Mouse (Mus musculus): ENCODE results near the gene Rtca. TPM values are rescaled to one million over a fixed set of nuclear protein-coding genes. Genes with fewer than 3 reads are reported as not detected.

Gene Rtca
- total RNA-seq, 1 experiment = 50.4 TPM

DNA sequence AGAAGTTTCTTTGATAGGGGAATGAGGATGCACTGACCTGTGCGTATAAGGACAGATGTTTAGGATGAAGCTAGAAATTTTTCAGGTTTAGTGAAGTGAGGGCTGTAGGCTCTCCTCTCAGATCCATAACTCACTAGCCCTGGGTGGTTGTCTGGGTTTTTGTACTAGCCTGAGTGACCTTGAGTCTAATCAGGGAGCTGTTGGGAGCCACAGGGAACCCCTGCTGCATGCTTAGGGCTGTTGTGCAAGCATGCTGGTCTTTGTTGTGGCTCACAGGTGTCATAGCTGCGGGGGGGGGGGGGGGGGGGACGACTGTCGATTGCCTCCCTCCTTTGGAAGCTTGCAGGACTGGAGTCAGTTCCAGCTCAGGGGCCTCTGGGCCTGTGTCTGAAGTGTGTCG is 21.7 kb upstream of the Rtca start:
- TF ChIP-seq ZNF384 (IDR thresholded peaks at IDR 0.05; ENCODE audit: low read depth, low read length) (no peak), CHD2 (IDR thresholded peaks at IDR 0.05; ENCODE audit: low read depth, low read length) (no peak), ZC3H11A (IDR thresholded peaks at IDR 0.05; ENCODE audit: borderline replicate concordance, low read depth, low read length) (no peak), MAFK (IDR thresholded peaks at IDR 0.05; ENCODE audit: insufficient read depth, low read depth, low read length) (no peak), HCFC1 (IDR thresholded peaks at IDR 0.05; ENCODE audit: borderline replicate concordance, insufficient read depth, low read length) (no peak)
- H3K4me3 ChIP-seq (ENCODE audit: insufficient read depth in 1 of 2, low read depth in 1 of 2, low read length in 2 of 2, poor library complexity in 1 of 2, severe bottlenecking in 1 of 2) = no peak overlapping the region
- in situ Hi-C loops (cut with MboI; ENCODE audit: low sequenced_read_pairs in 2 of 2, unreplicated experiment in 2 of 2) = no loop called here
- H3K9me3 ChIP-seq (ENCODE audit: control insufficient read depth, insufficient read depth, low read depth, low read length) = no peaks in the 10 kb centered on the region
- no peak overlapping the region for H3K27ac ChIP-seq (ENCODE audit: insufficient read depth, low read depth, low read length, poor library complexity, severe bottlenecking)
- no peak for DNase-seq (ENCODE audit: low read depth, low spot score)
- peaks cover 9% of the 10 kb centered on the region for H3K36me3 ChIP-seq (ENCODE audit: control insufficient read depth, insufficient read depth, low read length, poor library complexity, severe bottlenecking)
- peaks cover 0 to 8% of the 10 kb centered on the region in 2 experiments; a peak in 1 of 4 replicates for H3K4me1 ChIP-seq (ENCODE audit: control insufficient read depth in 2 of 2, insufficient read depth in 2 of 2, low read length in 2 of 2, poor library complexity in 1 of 2)
- H3K9ac ChIP-seq (ENCODE audit: insufficient read depth, low read depth, low read length, poor library complexity, severe bottlenecking) = no peak overlapping the region

DNA sequence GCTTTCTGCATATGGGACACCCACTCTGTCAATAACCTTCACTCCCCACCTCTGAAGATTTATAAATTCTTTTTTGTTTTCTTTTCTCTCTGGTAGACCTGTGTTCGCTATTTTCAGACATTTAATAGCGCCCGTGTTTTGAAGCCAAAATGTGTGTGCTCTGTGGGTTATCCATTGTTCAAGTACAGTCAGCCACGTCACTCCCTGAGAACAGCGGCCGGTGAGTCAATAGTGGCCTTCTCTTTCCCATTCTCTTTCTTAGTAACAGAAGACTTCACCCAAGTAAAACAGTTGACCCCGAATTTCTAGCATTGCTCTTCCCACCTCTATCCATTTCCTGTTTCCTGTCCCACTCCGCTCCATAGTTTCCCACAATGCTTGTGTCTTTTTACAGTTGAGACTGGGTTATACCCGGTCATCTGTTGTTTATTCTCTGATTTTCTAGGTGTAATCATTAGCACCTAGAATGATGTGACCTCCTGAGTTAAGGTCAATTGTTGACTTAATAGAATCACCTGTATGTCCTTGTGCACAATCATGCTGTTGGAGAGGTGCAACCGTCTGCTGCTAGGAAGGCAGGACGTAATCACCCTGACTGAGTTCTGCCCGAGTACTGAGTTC is 12.2 kb upstream of the Rtca start:
- Histone ChIP-seq H3K27ac (ENCODE audit: insufficient read depth, low read depth, low read length, poor library complexity, severe bottlenecking) (no peak overlapping the region), H3K9me3 (ENCODE audit: control insufficient read depth, insufficient read depth, low read depth, low read length) (no peaks in the 10 kb centered on the region), H3K4me1 (ENCODE audit: control insufficient read depth in 2 of 2, insufficient read depth in 2 of 2, low read length in 2 of 2, poor library complexity in 1 of 2) (no peaks in the 10 kb centered on the region), H3K4me3 (ENCODE audit: insufficient read depth in 1 of 2, low read depth in 1 of 2, low read length in 2 of 2, poor library complexity in 1 of 2, severe bottlenecking in 1 of 2) (no peak overlapping the region), H3K9ac (ENCODE audit: insufficient read depth, low read depth, low read length, poor library complexity, severe bottlenecking) (no peak overlapping the region), H3K36me3 (ENCODE audit: control insufficient read depth, insufficient read depth, low read length, poor library complexity, severe bottlenecking) (peaks cover 5% of the 10 kb centered on the region; the same call in 1 of the 2 replicates)
- in situ Hi-C loops (cut with MboI; ENCODE audit: low sequenced_read_pairs in 2 of 2, unreplicated experiment in 2 of 2) = no loop called here
- TF ChIP-seq ZC3H11A (IDR thresholded peaks at IDR 0.05; ENCODE audit: borderline replicate concordance, low read depth, low read length) (no peak), MAFK (IDR thresholded peaks at IDR 0.05; ENCODE audit: insufficient read depth, low read depth, low read length) (no peak), HCFC1 (IDR thresholded peaks at IDR 0.05; ENCODE audit: borderline replicate concordance, insufficient read depth, low read length) (no peak), ZNF384 (IDR thresholded peaks at IDR 0.05; ENCODE audit: low read depth, low read length) (no peak), CHD2 (IDR thresholded peaks at IDR 0.05; ENCODE audit: low read depth, low read length) (no peak)
- no peak for DNase-seq (ENCODE audit: low read depth, low spot score)

DNA sequence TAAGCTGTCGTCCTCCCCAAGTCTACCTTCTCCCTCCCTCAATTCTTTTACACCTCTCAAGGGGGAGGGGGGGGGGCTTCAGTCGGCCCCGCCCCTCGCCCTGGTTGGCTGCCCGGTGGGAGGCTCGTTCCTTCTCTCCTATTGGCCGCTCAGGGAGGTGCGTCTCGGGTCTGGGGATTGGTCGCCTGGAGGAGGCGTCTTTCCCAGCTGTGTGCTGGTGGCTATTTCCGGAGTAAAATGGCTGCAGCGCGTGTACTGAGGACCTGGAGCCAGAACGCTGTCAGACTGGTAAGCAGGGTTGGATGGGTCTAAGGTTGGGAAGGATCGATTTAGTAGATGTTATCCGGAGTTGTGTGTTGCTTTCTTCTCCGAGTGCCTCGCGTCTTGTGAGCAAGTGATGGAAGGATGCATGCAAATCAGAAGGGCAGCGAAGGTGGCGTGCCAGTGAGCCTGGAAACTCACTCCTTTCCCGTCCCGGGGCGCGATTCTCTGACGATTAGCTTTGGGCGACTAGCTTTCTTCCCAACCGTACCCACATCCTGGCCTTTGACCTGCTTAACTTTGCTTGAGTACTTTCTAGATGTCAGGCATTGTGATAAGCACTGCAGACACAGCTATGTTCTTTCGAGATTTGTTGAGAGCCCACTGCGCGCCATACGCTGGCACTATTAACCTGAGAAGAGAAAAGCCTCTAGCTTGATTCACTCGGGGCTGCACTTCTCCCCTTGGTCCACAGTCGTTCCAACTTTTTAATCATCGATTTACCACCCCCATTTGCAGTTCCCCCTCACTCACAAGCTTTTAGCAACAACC is 5.1 kb upstream of the Rtca start, which contains the start of gene Dbt:
Gene Dbt, plus strand, starts transcription at position 167 of the 813 bp plus-strand sequence.
- DNase-seq (ENCODE audit: low read depth, low spot score) = peak; percentile 92
- H3K4me1 ChIP-seq (ENCODE audit: control insufficient read depth in 2 of 2, insufficient read depth in 2 of 2, low read length in 2 of 2, poor library complexity in 1 of 2) = 0 out of 4 replicates have a peak, but pooled peaks cover 0 to 2% of the 10 kb centered on the region in 2 experiments
- H3K9ac ChIP-seq (ENCODE audit: insufficient read depth, low read depth, low read length, poor library complexity, severe bottlenecking) = peak within 1 kb of the TSS; percentile 85
- TF ChIP-seq ZC3H11A (IDR thresholded peaks at IDR 0.05; ENCODE audit: borderline replicate concordance, low read depth, low read length) = no peak
- TF ChIP-seq CHD2 (IDR thresholded peaks at IDR 0.05; ENCODE audit: low read depth, low read length) = no peak
- TF ChIP-seq HCFC1 (IDR thresholded peaks at IDR 0.05; ENCODE audit: borderline replicate concordance, insufficient read depth, low read length) = peak; percentile 53; the same call in 1 of the 2 replicates
- TF ChIP-seq ZNF384 (IDR thresholded peaks at IDR 0.05; ENCODE audit: low read depth, low read length) = no peak
- no peak for TF ChIP-seq MAFK (IDR thresholded peaks at IDR 0.05; ENCODE audit: insufficient read depth, low read depth, low read length)
- 0 out of 2 replicates have a peak, but pooled peaks cover 3% of the 10 kb centered on the region for H3K36me3 ChIP-seq (ENCODE audit: control insufficient read depth, insufficient read depth, low read length, poor library complexity, severe bottlenecking)
- in situ Hi-C loops (cut with MboI; ENCODE audit: low sequenced_read_pairs in 2 of 2, unreplicated experiment in 2 of 2) = loop anchor here in 1 of 2 experiments (10.0 kb wide), 1 partner anchor 232 kb away; no protein-coding TSS in a partner anchor
- no peaks in the 10 kb centered on the region for H3K9me3 ChIP-seq (ENCODE audit: control insufficient read depth, insufficient read depth, low read depth, low read length)
- peak within 1 kb of the TSS; percentile 72 to 91 for H3K4me3 ChIP-seq (ENCODE audit: insufficient read depth in 1 of 2, low read depth in 1 of 2, low read length in 2 of 2, poor library complexity in 1 of 2, severe bottlenecking in 1 of 2)
- no peak within 1 kb of the TSS for H3K27ac ChIP-seq (ENCODE audit: insufficient read depth, low read depth, low read length, poor library complexity, severe bottlenecking)

DNA sequence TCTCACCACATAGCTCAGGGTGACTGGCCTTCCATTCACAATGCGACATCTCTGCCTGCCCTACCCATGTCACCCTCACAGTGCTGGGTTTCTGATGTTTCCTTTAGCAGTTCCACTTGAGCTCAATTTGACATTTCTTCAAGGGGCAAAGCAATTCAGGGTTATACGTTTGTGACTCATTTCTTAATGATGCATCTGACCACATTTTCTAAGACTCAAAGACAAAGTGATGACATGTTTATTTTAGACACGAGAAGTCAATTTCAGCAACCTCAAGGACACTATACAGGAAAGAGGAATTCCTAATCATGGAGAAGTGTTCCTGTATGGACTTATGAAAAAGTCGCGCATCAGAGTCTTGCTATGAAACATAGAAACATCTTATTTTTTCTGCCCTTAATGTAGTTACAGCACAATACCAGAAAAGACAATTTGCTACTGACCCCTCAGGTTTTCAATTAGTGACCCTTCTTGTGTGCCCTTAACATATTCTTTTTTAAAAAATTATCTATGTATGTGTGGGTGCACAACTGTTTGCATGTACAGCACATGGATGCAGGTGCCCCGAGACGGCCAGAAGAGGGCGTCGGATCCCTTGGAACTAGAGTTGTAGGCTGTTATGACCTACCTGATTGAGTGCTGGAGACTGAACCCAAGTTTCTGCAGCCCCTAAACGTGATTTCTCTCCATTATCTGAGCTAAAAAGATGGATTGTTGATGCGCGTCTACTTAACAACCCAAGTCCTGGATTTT is 4.3 kb upstream of the Rtca start:
- Histone ChIP-seq H3K36me3 (ENCODE audit: control insufficient read depth, insufficient read depth, low read length, poor library complexity, severe bottlenecking) (0 out of 2 replicates have a peak, but pooled peaks cover 3% of the 10 kb centered on the region), H3K9me3 (ENCODE audit: control insufficient read depth, insufficient read depth, low read depth, low read length) (no peaks in the 10 kb centered on the region), H3K27ac (ENCODE audit: insufficient read depth, low read depth, low read length, poor library complexity, severe bottlenecking) (no peak overlapping the region), H3K4me3 (ENCODE audit: insufficient read depth in 1 of 2, low read depth in 1 of 2, low read length in 2 of 2, poor library complexity in 1 of 2, severe bottlenecking in 1 of 2) (peak overlapping the region; percentile 57 to 72; a peak in 3 of 4 replicates), H3K9ac (ENCODE audit: insufficient read depth, low read depth, low read length, poor library complexity, severe bottlenecking) (peak overlapping the region; percentile 58; the same call in 1 of the 2 replicates), H3K4me1 (ENCODE audit: control insufficient read depth in 2 of 2, insufficient read depth in 2 of 2, low read length in 2 of 2, poor library complexity in 1 of 2) (0 out of 4 replicates have a peak, but pooled peaks cover 0 to 2% of the 10 kb centered on the region in 2 experiments)
- DNase-seq (ENCODE audit: low read depth, low spot score) = peak; percentile 80
- in situ Hi-C loops (cut with MboI; ENCODE audit: low sequenced_read_pairs in 2 of 2, unreplicated experiment in 2 of 2) = loop anchor here in 1 of 2 experiments (10.0 kb wide), 1 partner anchor 232 kb away; no protein-coding TSS in a partner anchor
- no peak for TF ChIP-seq ZNF384 (IDR thresholded peaks at IDR 0.05; ENCODE audit: low read depth, low read length)
- TF ChIP-seq CHD2 (IDR thresholded peaks at IDR 0.05; ENCODE audit: low read depth, low read length) = no peak
- peak; percentile 16; the same call in 1 of the 2 replicates for TF ChIP-seq ZC3H11A (IDR thresholded peaks at IDR 0.05; ENCODE audit: borderline replicate concordance, low read depth, low read length)
- TF ChIP-seq HCFC1 (IDR thresholded peaks at IDR 0.05; ENCODE audit: borderline replicate concordance, insufficient read depth, low read length) = no peak
- TF ChIP-seq MAFK (IDR thresholded peaks at IDR 0.05; ENCODE audit: insufficient read depth, low read depth, low read length) = no peak
